Mouse (Mus musculus): Measurements from ENCODE around the gene Slc44a1. TPM values are rescaled to one million over a fixed set of nuclear protein-coding genes. Genes with fewer than 3 reads are reported as not detected.

Gene Slc44a1
- polyA plus RNA-seq (2015; fragmentation: Illumina TruSeq; extraction: RNeasy Lipid Tissue Mini Kit (QIAGEN cat#74804); ENCODE audit: low read depth, low replicate concordance) = 73.2 TPM

DNA sequence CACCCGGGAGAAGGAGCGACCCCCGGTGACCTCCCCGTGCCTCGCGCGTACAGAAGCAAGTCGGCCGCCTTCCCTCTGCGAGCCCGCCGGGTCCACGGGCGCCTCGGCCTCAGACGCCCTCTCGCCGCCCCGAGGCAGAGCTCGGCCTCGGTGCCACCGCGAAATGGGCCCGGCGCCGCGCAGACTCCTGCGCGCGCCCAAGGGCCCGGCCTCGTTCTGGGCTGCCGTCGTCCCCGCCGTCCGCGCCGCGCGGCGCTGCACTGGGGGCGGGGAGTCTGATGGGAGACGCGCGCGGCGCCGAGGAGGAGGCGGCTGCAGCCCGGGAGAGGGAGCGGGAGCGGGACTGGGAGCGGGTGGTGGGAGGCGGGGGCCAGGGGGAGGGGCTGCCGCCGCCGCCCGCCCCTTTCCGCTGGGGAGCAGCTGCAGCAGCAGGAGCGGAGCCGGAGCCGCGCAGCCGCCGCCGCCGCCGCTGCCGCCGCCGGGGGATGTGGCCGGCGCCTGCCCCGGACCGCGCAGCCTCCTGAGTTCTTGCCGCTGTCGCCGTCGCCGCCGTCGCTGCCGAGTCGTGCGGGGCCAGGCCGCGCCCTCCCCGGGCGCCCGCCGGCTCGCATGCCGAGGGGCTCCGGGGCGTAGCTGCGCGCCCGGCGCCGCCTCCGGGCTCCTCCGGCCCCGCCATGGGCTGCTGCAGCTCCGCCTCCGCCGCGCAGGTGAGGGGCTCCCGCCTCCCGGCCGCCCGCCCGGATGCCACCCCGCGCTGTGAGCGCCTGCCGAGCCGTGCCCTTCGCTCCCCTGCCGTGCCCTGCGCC, at the start of gene Slc44a1:
Gene Slc44a1 (plus strand): TSS at position 404 of the 806 bp plus-strand sequence.

DNA sequence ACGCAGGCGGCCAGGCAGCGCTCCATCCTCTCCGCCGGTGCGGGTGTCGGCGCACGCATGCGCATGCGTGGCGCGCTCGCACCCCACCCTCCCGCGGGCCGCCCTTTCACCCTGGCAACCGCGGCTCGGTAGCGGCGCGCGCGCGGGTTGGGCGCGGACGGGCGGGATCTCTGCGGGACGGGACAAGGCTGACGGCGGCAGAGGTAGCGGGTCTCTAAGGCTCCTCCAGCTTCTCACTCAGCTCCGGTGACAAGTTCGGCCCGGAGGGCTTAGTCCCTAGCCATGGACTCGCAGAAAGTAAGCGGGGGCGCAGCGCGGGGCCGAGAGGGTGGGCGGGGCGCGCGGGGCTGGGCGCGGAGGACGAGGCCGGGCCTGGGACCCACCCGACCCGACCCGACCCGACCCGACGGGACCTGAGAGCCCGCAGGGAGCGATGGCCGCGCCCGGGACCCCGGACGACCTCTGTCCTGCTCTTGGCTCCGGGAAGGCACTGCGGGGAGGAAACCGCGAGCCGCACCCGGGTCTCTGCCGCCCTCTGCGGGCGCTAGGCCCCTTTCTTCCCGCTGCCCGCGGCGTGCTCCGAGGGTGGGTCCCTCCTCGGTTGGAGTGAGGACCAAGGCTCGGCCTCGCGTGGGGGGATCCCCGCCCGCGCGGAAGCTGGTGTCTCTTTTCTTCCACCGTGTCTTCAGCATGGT, 191.2 kb downstream of the Slc44a1 start, which contains the start of gene Fsd1l:
Gene Fsd1l (plus strand): TSS at position 156 of the 695 bp plus-strand sequence.

Other genes starting within 250 kb of the Slc44a1 start
- 16.0 TPM for gene Fsd1l, start 191.1 kb downstream of the Slc44a1 start, polyA plus RNA-seq (2015; fragmentation: Illumina TruSeq; extraction: RNeasy Lipid Tissue Mini Kit (QIAGEN cat#74804); ENCODE audit: low read depth, low replicate concordance)